Mouse (Mus musculus) thymus, postnatal 10 days (tissue): Measurements from ENCODE around the gene Piezo1.
A peak's percentile ranks its signal among the peaks of the same experiment; 100 is the strongest.

Experiments used
- DNase-seq, 2 experiments: peaks; one replicate each; pipeline ENCODE4 v3.0.0; 2021; ENCODE audit warnings: low spot score in 2 of 2

Gene Piezo1

DNA sequence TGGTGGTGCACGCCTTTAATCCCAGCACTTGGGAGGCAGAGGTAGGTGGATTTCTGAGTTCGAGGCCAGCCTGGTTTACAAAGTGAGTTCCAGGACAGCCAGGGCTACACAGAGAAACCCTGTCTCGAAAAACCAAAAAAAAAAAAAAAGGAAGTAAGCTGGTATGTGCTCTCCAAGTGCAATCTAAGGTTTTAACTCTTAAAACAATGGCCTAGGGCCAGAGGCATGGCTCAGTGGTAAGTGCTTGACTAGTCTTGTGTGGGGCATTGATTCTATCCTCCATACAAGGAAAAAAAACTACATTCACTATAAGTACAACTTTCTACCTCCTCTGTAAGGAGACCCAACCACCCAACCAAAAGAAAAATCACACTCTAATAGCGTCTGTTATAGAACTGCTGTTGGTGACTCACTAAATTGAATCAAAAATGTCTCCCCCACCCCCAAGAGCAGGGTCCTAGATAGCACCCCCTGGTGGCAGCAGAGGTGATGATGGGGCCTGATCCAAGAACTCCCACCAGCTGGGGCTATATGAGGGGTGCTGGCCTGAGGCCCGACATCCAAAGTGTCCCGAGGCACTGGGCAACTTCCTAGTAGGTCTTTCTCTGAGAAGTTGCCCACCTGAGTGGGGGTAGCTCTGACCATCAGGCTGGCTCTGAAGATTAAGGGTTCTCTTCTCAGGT lies 91.8 kb downstream of the Piezo1 start:
- DNase-seq = peak; percentile 69 to 88

DNA sequence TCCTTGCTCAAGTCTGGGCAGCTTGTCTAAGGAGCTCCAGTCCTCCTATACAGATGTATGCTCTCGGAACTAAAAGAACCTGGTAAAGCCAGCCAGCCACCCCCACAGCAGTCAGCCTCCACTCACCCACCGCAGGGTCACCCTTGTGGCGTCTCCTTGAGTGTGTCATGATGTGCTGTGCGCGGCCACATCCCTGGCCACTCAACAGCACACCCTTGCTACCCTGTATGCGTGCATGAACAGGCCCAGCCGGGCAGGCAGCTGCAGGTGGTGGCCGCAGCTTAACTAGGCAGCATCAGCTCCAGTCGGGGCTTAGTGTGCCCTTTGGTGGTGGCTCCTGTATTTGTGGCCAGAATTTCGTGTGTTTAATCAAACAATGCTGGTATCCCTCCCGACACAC lies 94.0 kb downstream of the Piezo1 start:
- no peak for DNase-seq

DNA sequence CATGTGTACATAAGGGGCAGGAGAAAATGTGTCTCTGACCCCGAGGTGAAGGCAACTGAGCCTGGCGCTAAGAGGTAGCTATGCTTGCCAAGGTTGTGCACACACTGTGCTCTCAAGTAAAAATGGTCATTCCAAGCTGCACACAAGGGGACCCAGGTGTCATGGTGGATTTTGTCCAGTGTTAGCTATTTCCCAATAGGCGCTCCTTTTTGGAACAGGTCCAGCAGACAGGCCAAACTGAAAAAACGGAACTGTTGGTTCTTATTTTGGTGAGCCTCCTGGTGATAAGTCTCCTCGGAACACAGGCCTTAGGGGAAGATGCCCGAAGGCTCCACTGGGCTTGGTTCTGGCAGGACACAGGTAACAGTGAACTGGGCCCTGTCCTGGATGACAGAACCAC lies 96.7 kb downstream of the Piezo1 start:
- no peak for DNase-seq

DNA sequence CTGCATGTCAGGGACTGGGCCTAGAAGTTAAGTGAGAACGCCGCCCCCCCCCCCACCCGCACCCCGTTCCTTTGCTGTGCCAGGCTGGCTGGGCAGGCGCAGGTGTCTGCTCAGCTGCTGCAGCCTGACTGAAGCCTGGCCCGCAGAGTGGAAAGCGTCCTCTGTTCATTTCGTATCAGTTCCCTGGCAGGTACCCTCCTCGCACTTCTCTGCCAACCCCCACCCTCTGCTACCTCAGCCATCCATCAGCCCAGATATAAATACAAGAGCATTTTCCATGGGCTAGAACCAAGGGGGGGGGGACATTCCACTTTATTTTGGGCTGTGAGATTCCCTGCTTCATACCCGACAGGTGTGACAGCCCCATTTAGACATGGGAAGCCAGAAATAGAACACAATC lies 99.0 kb downstream of the Piezo1 start:
- DNase-seq = no peak

DNA sequence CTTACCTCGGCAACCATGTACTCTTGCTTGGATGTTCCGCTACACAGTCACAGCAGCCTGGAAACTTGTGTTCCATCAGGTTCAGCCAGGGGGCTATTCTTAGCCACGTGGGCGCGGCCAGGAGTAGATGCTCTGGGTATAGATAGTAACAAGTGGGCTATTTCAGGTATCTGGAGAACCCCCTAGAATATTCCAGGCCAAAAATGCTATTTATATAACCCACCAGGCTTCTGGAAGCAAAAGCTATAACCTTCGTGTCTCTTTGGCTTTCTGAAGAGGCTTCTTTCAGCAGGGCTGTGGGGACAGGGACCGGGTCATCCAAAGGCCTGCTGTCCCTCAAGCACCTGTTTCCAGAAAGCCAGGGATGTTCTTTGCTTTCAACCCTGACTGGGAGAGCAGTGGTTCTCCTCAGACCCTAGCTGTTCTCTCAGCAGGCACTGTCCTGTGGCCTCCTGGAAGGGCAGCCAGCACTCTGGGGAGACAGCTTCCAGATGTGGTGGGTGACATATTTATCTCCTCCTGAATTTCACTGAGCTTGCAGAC lies 99.9 kb downstream of the Piezo1 start:
- DNase-seq = no peak

GRCm38 (mm10) chr8:122445203-122445602 lies 105.9 kb downstream of the Piezo1 start:
- DNase-seq = no peak

GRCm38 (mm10) chr8:122444058-122444748 lies 106.9 kb downstream of the Piezo1 start:
- no peak for DNase-seq

DNA sequence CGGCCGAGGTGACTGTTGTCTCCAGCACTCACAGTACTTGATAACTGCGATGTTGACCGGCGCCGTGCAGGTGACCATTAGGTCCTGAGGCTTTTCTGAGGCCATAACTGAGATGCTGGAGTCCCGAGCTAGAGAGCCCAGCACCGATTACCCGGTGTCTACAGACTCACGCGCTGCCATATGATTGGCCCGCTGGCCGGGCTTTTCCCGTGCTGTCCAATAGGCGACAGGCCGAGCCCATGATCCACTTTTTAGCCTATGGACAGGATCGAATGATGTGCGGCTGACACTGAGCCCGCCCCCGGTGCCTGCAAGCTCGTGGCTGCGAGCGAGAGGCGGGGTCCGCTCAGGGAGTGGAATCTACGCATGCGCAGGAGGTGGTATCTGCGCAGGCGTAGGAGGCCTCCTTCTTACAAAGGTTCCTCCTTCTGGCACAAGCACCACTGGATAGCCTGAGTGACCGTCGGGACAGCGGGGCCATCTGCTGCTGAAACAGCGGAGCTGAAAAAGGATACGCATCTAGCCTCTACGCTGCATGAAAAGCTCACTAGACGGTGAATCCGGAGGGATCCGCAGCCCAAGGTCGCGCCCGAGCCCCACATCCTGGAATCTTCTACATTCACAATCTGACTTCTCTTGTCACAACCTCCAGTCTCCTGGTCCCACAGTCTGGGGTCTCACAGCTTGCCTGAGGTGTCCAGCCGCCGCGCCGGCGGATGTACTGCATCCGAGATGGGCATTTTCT lies 107.7 kb downstream of the Piezo1 start, which contains the start of gene Mvd:
Mvd (minus strand) TSS at position 161 of the 745 bp plus-strand sequence.
- peak; percentile 98 for DNase-seq

- no peak for DNase-seq
These were observed 108.3 kb downstream of the Piezo1 start for GRCm38 (mm10) chr8:122442781-122443180.

GRCm38 (mm10) chr8:122442356-122442755 lies 108.8 kb downstream of the Piezo1 start:
- DNase-seq = no peak

DNA sequence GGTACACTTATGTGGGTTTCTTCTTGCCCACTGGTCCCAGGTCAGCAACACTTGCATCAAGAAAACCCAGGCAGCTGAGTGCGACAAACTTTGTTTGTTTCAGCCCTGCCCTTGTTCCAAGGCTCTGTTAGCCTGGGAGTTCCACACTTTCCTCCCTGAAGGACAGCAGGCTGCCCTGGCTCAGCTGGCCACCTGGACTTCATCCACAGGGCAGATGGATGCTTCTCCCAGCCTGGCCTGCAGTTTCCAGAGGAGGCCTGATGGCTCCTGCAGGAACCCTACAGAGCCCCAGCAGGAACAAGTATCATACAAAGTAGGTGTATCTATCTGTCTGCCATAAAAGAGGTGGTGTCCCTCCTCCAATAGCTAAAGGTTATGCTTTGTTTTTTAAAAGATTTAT lies 109.8 kb downstream of the Piezo1 start:
- DNase-seq = no peak

- DNase-seq = no peak
These were observed 111.8 kb downstream of the Piezo1 start for GRCm38 (mm10) chr8:122439336-122439735.

DNA sequence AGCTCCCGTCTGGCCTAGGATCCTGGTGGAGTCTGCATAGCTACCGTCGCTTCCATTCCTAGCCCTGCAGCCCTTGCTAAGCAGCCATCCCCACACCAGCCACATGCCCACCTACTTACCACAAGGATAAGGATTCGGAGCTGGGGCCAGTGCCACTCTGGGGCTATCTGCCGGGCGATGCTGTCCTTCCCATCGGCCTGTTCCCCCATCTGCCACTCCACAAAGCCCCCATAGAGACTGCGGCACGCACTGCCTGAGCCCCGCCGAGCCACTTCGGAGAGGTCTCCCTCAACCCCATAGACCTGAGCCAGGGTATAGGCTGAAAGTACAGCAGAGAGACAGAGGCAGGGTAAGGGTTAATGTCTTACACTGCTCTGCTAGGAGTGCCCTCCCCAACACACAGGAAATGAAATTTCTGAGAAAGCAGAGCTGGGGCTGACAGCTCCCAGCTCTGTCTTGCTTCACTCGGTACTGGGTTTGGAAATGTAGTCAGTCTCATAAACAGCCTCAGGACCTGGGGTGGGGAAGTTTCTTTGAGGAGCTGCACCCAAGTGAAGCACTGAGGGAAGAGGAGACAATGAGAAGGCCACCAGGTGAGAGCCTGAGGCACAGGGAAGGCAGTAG lies 113.3 kb downstream of the Piezo1 start:
- peak in 1 of 2 experiments; percentile 35 for DNase-seq

GRCm38 (mm10) chr8:122436586-122437125 lies 114.5 kb downstream of the Piezo1 start:
- DNase-seq = no peak

DNA sequence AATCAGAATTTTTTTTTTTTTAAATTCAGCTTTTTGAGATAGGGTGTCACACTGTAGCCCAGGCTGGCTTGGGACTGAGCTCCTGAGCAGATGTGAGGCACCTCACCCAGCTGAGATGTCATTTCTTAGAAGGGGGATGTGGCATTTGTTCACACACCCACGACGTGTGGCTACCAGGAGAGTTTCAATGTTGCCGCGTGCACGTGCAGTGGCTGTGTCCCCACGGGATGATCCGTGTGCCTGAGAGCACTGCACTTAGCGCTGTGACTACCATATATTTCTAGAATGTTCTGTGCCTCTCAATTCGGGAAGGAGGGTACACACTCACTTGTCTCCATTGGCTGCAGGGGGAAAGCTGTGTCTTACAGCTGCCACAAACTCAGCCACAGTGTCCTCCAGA lies 115.0 kb downstream of the Piezo1 start:
- no peak for DNase-seq

DNA sequence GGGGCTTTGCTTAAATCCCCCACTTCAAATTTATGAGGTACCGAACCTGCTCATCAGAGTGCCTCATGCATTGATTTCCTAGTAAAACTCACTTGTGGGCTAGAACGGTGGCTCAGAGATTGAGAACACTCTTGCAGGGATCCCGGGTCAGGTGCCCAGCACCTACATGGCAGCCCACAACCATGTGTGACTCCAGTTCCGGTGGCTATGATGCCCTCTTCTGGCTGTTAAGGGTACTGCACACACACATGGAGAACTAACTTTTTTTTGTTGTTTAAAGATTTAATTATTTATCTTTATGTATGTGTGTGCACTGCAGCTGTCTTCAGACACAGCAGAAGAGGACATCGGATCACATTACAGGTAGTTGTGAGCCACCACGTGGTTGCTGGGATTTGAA lies 115.8 kb downstream of the Piezo1 start:
- no peak for DNase-seq

- no peak for DNase-seq
These were observed 117.7 kb downstream of the Piezo1 start for GRCm38 (mm10) chr8:122433269-122433905.

- DNase-seq = peak; percentile 80 to 84
These were observed 118.5 kb downstream of the Piezo1 start, which contains the start of gene Cyba for GRCm38 (mm10) chr8:122432443-122433268. Gene Cyba, minus strand, starts transcription at chr8:122432930.
